Mouse (Mus musculus) spleen, postnatal 36 days (tissue): ENCODE data around the gene Zbtb4.
A peak's percentile ranks its signal among the peaks of the same experiment; 100 is the strongest.
"Not testable (repeated sequence)": the region's sequence is repeated elsewhere in the genome, so short reads cannot be mapped to it uniquely, and the experiment has no call there.

Source experiments
- DNase-seq, 2 experiments: peaks; one replicate each; pipeline ENCODE4 v3.0.0; 2022; ENCODE audit warnings: low spot score in 2 of 2, mixed read lengths in 1 of 2

Gene Zbtb4

GRCm38 (mm10) chr11:69765221-69766125 is at the start of gene Zbtb4:
Zbtb4 (plus strand) TSS chr11:69765912.
- DNase-seq = peak; percentile 45 to 50

GRCm38 (mm10) chr11:69715929-69716328 is 49.8 kb upstream of the Zbtb4 start:
- no peak for DNase-seq

- no peak for DNase-seq
These were observed 48.8 kb upstream of the Zbtb4 start for GRCm38 (mm10) chr11:69716953-69717352.

- peak in 1 of 2 experiments; percentile 26 for DNase-seq
These were observed 47.1 kb upstream of the Zbtb4 start for GRCm38 (mm10) chr11:69718661-69719060.

- no peak for DNase-seq
These were observed 46.3 kb upstream of the Zbtb4 start for GRCm38 (mm10) chr11:69719423-69719822.

- DNase-seq = no peak
These were observed 44.9 kb upstream of the Zbtb4 start for GRCm38 (mm10) chr11:69720852-69721251.

- no peak for DNase-seq
These were observed 42.6 kb upstream of the Zbtb4 start for GRCm38 (mm10) chr11:69723074-69723473.

GRCm38 (mm10) chr11:69725951-69726350 is 39.8 kb upstream of the Zbtb4 start:
- DNase-seq = peak in 1 of 2 experiments; percentile 27

- peak; percentile 47 to 58 for DNase-seq
These were observed 36.6 kb upstream of the Zbtb4 start for GRCm38 (mm10) chr11:69729063-69729462.

- not testable (repeated sequence) for DNase-seq
These were observed 34.3 kb upstream of the Zbtb4 start for GRCm38 (mm10) chr11:69731408-69731807.

- DNase-seq = no peak
These were observed 14.1 kb upstream of the Zbtb4 start for GRCm38 (mm10) chr11:69751635-69752034.

GRCm38 (mm10) chr11:69752686-69753085 is 13.0 kb upstream of the Zbtb4 start:
- DNase-seq = no peak

- no peak for DNase-seq
These were observed 11.5 kb upstream of the Zbtb4 start for GRCm38 (mm10) chr11:69754233-69754632.

- peak; percentile 32 to 58 for DNase-seq
These were observed 11.0 kb upstream of the Zbtb4 start for GRCm38 (mm10) chr11:69754701-69755100.

- no peak for DNase-seq
These were observed 8.2 kb upstream of the Zbtb4 start for GRCm38 (mm10) chr11:69757303-69758089.

GRCm38 (mm10) chr11:69758090-69758456 is 7.6 kb upstream of the Zbtb4 start:
- peak; percentile 95 to 96 for DNase-seq

- peak; percentile 96 to 97 for DNase-seq
These were observed 7.2 kb upstream of the Zbtb4 start, which contains the start of gene Polr2a for GRCm38 (mm10) chr11:69758478-69758970. Polr2a (minus strand) TSS chr11:69758637.

- DNase-seq = peak; percentile 90 to 92
These were observed 6.6 kb upstream of the Zbtb4 start for GRCm38 (mm10) chr11:69758971-69759721.

GRCm38 (mm10) chr11:69760160-69760900 is 5.4 kb upstream of the Zbtb4 start:
- no peak for DNase-seq

- DNase-seq = no peak
These were observed 4.9 kb upstream of the Zbtb4 start for GRCm38 (mm10) chr11:69760901-69761200.

GRCm38 (mm10) chr11:69761868-69762267 is 3.8 kb upstream of the Zbtb4 start, which contains the start of gene Slc35g3:
Slc35g3 (minus strand) TSS chr11:69761968.
- DNase-seq = no peak
